Mouse (Mus musculus) lung, adult 10 weeks (tissue): Measurements from ENCODE around the gene Prss54. TPM values are rescaled to one million over a fixed set of nuclear protein-coding genes. Genes with fewer than 3 reads are reported as not detected.

ENCODE experiments used
- polyA plus RNA-seq: library from polyadenylated mRNA; stranded (reverse); fragments of 350-450 nt; fragmentation: Illumina TruSeq; extraction: RNeasy Lipid Tissue Mini Kit (QIAGEN cat#74804); gene quantifications from one replicate; pipeline ENCODE4 v1.2.3, GENCODE M21; 2014; ENCODE audit warnings: low read depth, low replicate concordance; ENCODE audit not compliant: insufficient read depth

Gene Prss54
- not detected for polyA plus RNA-seq

DNA sequence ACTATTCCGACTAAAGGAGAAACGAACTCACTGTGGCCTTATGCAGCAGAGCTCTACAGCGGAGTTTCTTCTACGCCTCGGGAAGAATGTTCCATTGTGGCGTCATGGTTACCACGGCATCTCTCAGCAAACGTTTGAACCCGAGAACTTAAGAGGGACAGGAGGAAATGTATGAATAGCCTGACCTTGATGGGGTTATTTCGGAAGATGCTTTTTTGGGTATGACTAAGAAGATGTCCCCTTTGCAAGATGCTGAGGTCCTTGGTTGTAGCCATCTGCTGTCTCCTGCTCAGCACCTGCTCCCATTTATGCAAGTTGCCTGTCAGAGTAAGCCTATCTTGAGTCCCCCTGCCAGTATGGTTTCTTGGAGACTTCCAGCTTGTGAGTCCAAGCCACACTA is at the start of gene Prss54:
Gene Prss54, minus strand, starts transcription at position 101 of the 400 bp plus-strand sequence.

DNA sequence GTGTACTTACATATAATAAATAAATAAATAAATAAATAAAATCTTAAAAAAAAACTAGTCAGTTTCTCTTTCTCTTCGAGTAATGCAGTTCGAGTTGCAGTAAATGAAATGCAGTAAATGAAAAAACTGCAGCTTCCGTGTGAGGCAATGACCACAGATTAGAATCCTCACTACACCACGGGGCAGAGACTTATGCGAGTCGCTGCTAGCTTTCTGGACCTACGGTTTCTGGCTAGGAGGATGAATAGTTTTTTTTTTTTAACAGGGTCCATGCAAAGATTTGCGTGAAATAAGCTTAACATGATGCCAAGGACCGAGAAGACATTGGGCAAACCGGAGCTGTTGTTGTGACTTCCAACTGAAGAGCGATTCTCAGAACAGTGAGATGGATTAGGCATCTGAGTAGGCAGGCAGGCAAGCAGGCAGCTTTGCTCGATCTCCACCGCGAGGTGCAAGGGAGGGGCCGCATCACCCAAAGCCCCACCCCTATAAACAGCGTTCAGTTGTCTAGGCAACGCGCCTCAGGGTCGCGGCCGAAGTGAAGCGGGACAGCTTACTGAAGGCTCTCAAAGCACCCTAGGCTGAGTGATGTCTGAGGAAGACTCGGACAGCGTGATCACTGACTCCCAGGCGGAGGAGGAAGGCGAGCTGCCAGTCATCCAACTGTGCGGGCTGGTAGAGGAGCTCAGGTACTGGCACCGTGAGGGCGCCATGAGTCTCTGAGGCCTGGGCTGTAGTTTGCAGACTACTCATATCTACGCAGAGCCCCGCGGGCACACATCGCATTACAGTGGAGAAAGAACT is 42.4 kb downstream of the Prss54 start, which contains the start of gene Ccdc113:
Gene Ccdc113, plus strand, starts transcription at position 502 of the 804 bp plus-strand sequence.

Other genes with a start within 250 kb of the Prss54 start
- gene Zfp319, start 244.4 kb downstream of the Prss54 start, polyA plus RNA-seq = 6.3 TPM
- gene Usb1, start 244.1 kb downstream of the Prss54 start, polyA plus RNA-seq = 15.0 TPM
- gene Mmp15, start 224.1 kb downstream of the Prss54 start, polyA plus RNA-seq = 29.7 TPM
- 47.1 TPM for gene Cfap20, start 141.5 kb downstream of the Prss54 start, polyA plus RNA-seq
- 19.6 TPM for gene Csnk2a2, start 86.3 kb downstream of the Prss54 start, polyA plus RNA-seq
- 15.8 TPM for gene Ccdc113, start 42.3 kb downstream of the Prss54 start, polyA plus RNA-seq
- gene Gins3, start 57.1 kb upstream of the Prss54 start, polyA plus RNA-seq = 2.0 TPM
- gene Ndrg4, start 100.6 kb upstream of the Prss54 start, polyA plus RNA-seq = 4.2 TPM
- 9.6 TPM for gene Setd6, start 139.5 kb upstream of the Prss54 start, polyA plus RNA-seq
- gene Cnot1, start 231.1 kb upstream of the Prss54 start, polyA plus RNA-seq = 18.5 TPM
- gene Sap18b, start 249.0 kb upstream of the Prss54 start, polyA plus RNA-seq = 87.3 TPM